Mouse (Mus musculus): Measurements from ENCODE around the gene Plxnc1. TPM values are rescaled to one million over a fixed set of nuclear protein-coding genes. Genes with fewer than 3 reads are reported as not detected.

Gene Plxnc1
- polyA plus RNA-seq, 1 experiment from 2014 or later: 1.8 TPM

DNA sequence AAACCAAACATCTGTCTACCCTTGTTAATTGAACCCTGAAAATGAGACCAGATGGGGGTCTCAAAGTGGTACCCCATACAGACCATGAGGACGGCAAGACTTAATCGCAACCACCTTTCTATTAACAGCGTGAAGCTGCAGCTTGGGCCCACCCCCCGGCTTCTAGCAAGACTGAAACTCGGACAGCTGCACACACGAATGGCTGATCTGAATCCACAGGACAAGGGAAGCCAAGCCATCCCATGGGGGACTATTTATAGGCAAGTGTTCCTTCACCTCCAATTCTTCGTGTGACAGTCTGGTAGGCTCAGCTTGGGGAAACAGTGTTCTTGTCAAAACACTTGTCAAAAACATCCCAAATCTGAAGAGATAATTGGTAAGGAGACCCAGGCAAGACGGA, 24.1 kb downstream of the Plxnc1 start:
- H3K9me3 ChIP-seq (replicated peaks): no peaks in the 10 kb centered on the region
- 78% methylated on average over 8 of the region's 8 CpGs for WGBS (ENCODE audit: insufficient replicate concordance)
- peak overlapping the region; percentile 69 for H3K4me2 ChIP-seq
- ATAC-seq (ENCODE audit: low read depth) (no peak), DNase-seq (no peak)
- 0 out of 2 replicates have a peak overlapping the region, but pooled peaks have one; percentile 57 for H3K4me3 ChIP-seq (replicated peaks)
- H3K27me3 ChIP-seq: no peaks in the 10 kb centered on the region
- H3K9ac ChIP-seq: 0 out of 2 replicates have a peak overlapping the region, but pooled peaks have one; percentile 74
- H3K36me3 ChIP-seq: no peaks in the 10 kb centered on the region
- H3K4me1 ChIP-seq (replicated peaks): peaks cover 94% of the 10 kb centered on the region
- peak overlapping the region; percentile 91 for H3K27ac ChIP-seq

DNA sequence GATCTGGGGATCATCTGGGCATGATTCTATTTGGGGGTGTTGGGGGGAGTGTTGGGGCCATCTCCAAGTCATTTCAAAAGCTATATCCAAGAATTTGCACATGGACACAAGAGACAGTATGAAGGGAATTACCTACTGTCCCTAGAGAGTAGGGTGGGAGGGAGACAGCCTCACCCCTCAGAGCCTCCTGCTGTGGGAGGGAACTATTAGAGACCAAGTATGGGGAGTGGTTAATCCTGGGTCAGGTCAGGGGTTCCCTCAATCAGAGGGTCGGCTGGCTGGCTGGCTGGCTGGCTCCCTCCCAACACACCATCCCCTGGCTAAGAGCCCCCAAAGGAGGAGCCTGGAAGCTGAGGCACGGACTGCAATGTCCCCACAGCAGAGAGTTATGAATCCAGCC, 24.7 kb downstream of the Plxnc1 start:
- DNase-seq: no peak
- no peaks in the 10 kb centered on the region for H3K36me3 ChIP-seq
- H3K27me3 ChIP-seq: no peaks in the 10 kb centered on the region
- peak overlapping the region; percentile 91 for H3K27ac ChIP-seq
- peaks cover 92% of the 10 kb centered on the region for H3K4me1 ChIP-seq (replicated peaks)
- WGBS (ENCODE audit: insufficient replicate concordance): 46% methylated on average over 2 of the region's 2 CpGs
- H3K4me2 ChIP-seq: peak overlapping the region; percentile 69
- peak overlapping the region; percentile 74 for H3K9ac ChIP-seq
- peak overlapping the region; percentile 57 for H3K4me3 ChIP-seq (replicated peaks)
- no peaks in the 10 kb centered on the region for H3K9me3 ChIP-seq (replicated peaks)
- ATAC-seq (ENCODE audit: low read depth): peak; percentile 66

DNA sequence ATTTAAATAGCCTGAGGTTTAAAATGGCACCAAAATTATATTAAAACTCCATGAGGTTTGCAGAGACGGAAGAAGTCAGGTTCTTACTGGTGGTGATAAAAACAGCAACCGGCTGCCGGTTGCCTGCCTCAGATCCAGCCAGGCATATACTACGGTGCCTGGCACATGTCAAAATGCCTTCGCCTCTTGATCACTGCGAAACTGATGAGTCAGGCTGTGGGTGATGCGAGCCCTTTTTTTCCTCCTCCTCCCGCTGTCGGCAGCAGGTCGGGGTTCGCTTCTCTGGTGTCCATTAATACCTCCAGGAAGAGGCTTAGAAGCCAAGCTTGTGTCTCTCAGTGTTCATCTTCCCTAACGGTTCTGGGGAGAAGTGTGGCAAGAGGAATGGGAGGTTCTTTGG, 25.1 kb downstream of the Plxnc1 start:
- H3K9me3 ChIP-seq (replicated peaks): no peaks in the 10 kb centered on the region
- peak overlapping the region; percentile 74 for H3K9ac ChIP-seq
- H3K36me3 ChIP-seq: no peaks in the 10 kb centered on the region
- ATAC-seq (ENCODE audit: low read depth) (peak; percentile 84), DNase-seq (peak; percentile 82)
- no peaks in the 10 kb centered on the region for H3K27me3 ChIP-seq
- H3K4me2 ChIP-seq: peak overlapping the region; percentile 69
- 11% methylated on average over 12 of the region's 12 CpGs for WGBS (ENCODE audit: insufficient replicate concordance)
- H3K4me3 ChIP-seq (replicated peaks): peak overlapping the region; percentile 57
- peaks cover 90% of the 10 kb centered on the region for H3K4me1 ChIP-seq (replicated peaks)
- H3K27ac ChIP-seq: peak overlapping the region; percentile 91

DNA sequence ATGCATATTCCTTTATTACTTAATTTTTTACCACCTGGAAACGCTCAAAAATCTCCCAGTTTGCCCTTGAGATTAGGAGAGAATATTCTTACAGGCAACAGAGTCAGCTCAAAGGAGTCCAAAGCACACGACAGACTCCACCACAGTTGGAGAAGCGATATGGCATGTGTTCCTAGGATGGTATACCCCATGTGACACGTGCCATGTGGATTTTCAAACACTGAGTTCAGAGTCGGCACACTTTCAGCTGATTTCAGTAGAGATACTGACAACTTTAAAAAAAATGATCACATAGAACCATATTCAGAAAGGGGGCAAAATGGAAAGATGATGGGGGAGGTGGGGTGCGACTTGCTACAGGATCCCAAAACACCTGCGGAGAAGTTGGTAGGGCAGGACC, 26.0 kb downstream of the Plxnc1 start:
- H3K4me2 ChIP-seq: peak overlapping the region; percentile 69
- peaks cover 89% of the 10 kb centered on the region for H3K4me1 ChIP-seq (replicated peaks)
- no peaks in the 10 kb centered on the region for H3K27me3 ChIP-seq
- peak overlapping the region; percentile 91 for H3K27ac ChIP-seq
- H3K9me3 ChIP-seq (replicated peaks): no peaks in the 10 kb centered on the region
- DNase-seq: no peak
- no peak for ATAC-seq (ENCODE audit: low read depth)
- H3K9ac ChIP-seq: peak overlapping the region; percentile 74
- WGBS (ENCODE audit: insufficient replicate concordance): 58% methylated on average over 7 of the region's 7 CpGs
- H3K36me3 ChIP-seq: no peaks in the 10 kb centered on the region
- H3K4me3 ChIP-seq (replicated peaks): peak overlapping the region; percentile 57

DNA sequence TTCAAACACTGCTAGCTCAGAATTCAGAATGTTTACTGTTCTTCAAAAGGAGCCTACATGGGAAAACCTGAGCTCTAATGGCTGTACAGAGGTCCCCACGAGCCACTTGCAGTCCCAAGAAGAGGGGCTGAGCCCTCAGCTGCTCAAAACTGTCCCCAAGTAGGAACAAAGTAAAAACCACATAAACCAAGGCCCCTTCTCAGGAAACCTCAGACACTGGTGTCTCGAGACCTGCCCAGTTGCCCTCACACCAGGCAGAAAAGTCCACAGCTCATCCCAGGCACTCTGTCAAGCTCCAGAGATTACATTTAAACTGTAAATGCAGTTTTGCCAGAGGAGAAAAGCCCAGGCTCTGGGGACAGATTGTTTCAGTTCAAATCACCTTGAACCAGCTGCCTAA, 26.6 kb downstream of the Plxnc1 start:
- WGBS (ENCODE audit: insufficient replicate concordance): 33% methylated on average over 2 of the region's 2 CpGs
- Histone ChIP-seq H3K4me2 (peak overlapping the region; percentile 69), H3K27ac (peak overlapping the region; percentile 91), H3K9ac (peak overlapping the region; percentile 74), H3K9me3 (replicated peaks) (no peaks in the 10 kb centered on the region), H3K36me3 (no peaks in the 10 kb centered on the region), H3K27me3 (no peaks in the 10 kb centered on the region), H3K4me3 (replicated peaks) (peak overlapping the region; percentile 12), H3K4me1 (replicated peaks) (peaks cover 89% of the 10 kb centered on the region)
- DNase-seq (no peak), ATAC-seq (ENCODE audit: low read depth) (no peak)

DNA sequence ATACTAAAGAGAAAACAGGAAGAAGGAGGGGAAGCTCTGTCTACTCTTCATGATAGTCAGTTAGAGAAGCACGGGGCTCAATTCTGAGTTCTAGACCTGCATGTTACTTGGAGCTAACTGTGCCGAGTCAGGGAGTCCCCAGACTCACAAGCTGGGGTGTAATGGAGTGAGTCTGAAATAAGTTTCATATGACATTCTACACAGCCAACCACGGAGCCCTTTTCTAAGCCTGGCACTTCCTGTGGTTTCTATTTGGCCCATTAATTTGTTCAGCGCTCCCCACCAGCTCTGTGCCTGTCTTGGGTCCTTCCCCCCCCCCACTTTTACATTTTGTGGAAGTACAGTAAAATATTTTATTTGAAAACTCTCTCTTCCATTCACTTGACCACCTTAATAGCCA, 27.3 kb downstream of the Plxnc1 start:
- H3K4me1 ChIP-seq (replicated peaks): peaks cover 89% of the 10 kb centered on the region
- DNase-seq: no peak
- peak overlapping the region; percentile 91 for H3K27ac ChIP-seq
- ATAC-seq (ENCODE audit: low read depth): no peak
- H3K4me2 ChIP-seq: peak overlapping the region; percentile 69; the same call in 1 of the 2 replicates
- 30% methylated on average over 4 of the region's 4 CpGs for WGBS (ENCODE audit: insufficient replicate concordance)
- H3K27me3 ChIP-seq: no peaks in the 10 kb centered on the region
- no peak overlapping the region for H3K4me3 ChIP-seq (replicated peaks)
- no peaks in the 10 kb centered on the region for H3K36me3 ChIP-seq
- no peaks in the 10 kb centered on the region for H3K9me3 ChIP-seq (replicated peaks)
- H3K9ac ChIP-seq: peak overlapping the region; percentile 74; the same call in 1 of the 2 replicates

DNA sequence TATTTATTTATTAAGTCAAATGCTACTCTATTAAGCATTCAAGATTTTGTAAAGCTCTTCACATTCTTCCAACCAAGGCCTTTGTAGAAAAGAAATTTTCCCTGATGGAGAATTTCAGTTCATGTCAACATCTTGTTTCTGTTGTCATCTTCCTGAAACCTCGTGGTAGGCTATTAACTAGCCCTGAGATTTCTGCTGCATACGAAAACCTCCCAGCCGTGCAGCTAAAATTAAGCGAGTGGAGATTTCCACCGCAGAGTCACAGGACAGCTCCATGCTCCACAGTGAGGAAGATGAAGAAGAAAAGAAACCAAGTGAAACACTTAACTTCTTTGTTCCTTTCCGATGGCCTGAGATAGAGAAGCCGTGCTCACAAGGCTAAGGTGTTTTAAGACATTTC, 28.0 kb downstream of the Plxnc1 start:
- Histone ChIP-seq H3K4me3 (replicated peaks) (no peak overlapping the region), H3K27me3 (no peaks in the 10 kb centered on the region), H3K4me2 (no peak overlapping the region), H3K27ac (peak overlapping the region; percentile 91), H3K36me3 (no peaks in the 10 kb centered on the region), H3K4me1 (replicated peaks) (peaks cover 89% of the 10 kb centered on the region), H3K9ac (0 out of 2 replicates have a peak overlapping the region, but pooled peaks have one; percentile 26), H3K9me3 (replicated peaks) (no peaks in the 10 kb centered on the region)
- WGBS (ENCODE audit: insufficient replicate concordance): 77% methylated on average over 7 of the region's 7 CpGs
- ATAC-seq (ENCODE audit: low read depth): no peak
- no peak for DNase-seq

DNA sequence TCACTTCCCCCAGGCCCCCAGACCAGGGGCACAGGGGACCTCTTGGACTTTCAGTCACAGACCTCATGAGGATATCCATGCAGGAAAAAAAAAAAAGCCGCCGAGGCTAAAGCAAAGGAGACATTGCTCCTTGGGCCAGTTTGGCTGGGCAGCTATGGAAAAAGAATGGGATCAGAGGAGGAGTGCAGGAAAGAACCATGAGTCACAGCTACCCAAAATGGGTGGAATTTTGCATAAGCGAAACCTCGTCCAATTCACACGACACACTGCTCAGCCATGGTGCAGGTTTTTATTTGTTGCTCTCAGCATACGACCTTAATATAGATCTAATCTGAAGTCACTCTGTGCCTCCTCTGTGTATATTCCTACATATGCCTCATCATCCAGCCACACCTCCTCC, 28.9 kb downstream of the Plxnc1 start:
- Histone ChIP-seq H3K27ac (peak overlapping the region; percentile 91), H3K4me2 (no peak overlapping the region), H3K36me3 (no peaks in the 10 kb centered on the region), H3K9me3 (replicated peaks) (no peaks in the 10 kb centered on the region), H3K27me3 (no peaks in the 10 kb centered on the region), H3K9ac (0 out of 2 replicates have a peak overlapping the region, but pooled peaks have one; percentile 22), H3K4me3 (replicated peaks) (no peak overlapping the region), H3K4me1 (replicated peaks) (peaks cover 89% of the 10 kb centered on the region)
- DNase-seq (no peak), ATAC-seq (ENCODE audit: low read depth) (no peak)
- WGBS (ENCODE audit: insufficient replicate concordance): 77% methylated on average over 6 of the region's 6 CpGs

DNA sequence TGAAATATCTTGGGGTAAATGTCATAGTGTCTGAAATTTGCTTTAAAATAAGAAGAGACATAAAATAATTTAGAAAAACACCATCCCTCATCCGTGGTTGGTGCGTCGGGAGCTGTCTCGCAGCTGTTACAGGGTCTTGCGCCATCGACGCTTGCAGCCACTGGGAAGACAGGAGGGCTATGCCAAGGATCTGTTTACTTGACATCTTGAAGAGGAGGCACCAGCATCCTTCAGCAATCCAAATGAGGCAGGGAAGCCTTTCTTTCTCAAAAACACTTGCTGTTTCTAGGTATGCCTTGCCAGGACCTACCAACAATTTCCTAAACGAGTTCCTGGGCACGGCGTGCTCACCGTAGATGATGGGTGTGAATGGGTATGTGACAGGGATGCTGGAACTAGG, 30.6 kb downstream of the Plxnc1 start:
- Histone ChIP-seq H3K4me1 (replicated peaks) (peaks cover 91% of the 10 kb centered on the region), H3K9me3 (replicated peaks) (no peaks in the 10 kb centered on the region), H3K27me3 (no peaks in the 10 kb centered on the region), H3K36me3 (no peaks in the 10 kb centered on the region), H3K27ac (peak overlapping the region; percentile 68), H3K4me2 (no peak overlapping the region), H3K9ac (no peak overlapping the region), H3K4me3 (replicated peaks) (no peak overlapping the region)
- ATAC-seq (ENCODE audit: low read depth): no peak
- 85% methylated on average over 11 of the region's 11 CpGs for WGBS (ENCODE audit: insufficient replicate concordance)
- no peak for DNase-seq

DNA sequence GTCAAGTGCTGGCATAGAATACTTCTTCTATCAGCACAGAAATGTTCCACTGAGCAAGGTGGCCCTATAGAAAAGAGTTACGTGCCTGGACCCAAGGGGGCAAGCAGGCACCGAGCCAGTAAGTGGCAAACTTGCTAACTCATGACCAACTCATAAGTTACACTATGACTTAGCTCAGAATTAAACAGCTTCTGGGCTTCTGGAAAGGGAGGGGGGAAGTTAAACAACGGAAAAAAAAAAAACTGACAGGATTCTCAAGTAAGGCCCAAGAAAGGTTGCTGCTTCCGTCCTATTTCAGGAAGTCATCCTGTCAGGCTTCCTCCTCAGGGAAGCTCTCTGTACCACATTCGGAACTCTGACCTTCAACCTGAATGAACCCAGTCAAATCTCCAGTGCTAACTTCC, 31.3 kb downstream of the Plxnc1 start:
- DNase-seq: no peak
- Histone ChIP-seq H3K4me3 (replicated peaks) (no peak overlapping the region), H3K27me3 (no peaks in the 10 kb centered on the region), H3K27ac (peak overlapping the region; percentile 95), H3K4me2 (peak overlapping the region; percentile 52), H3K36me3 (no peaks in the 10 kb centered on the region), H3K4me1 (replicated peaks) (peaks cover 90% of the 10 kb centered on the region), H3K9ac (peak overlapping the region; percentile 49), H3K9me3 (replicated peaks) (no peaks in the 10 kb centered on the region)
- WGBS (ENCODE audit: insufficient replicate concordance): 40% methylated on average over 5 of the region's 5 CpGs
- no peak for ATAC-seq (ENCODE audit: low read depth)

DNA sequence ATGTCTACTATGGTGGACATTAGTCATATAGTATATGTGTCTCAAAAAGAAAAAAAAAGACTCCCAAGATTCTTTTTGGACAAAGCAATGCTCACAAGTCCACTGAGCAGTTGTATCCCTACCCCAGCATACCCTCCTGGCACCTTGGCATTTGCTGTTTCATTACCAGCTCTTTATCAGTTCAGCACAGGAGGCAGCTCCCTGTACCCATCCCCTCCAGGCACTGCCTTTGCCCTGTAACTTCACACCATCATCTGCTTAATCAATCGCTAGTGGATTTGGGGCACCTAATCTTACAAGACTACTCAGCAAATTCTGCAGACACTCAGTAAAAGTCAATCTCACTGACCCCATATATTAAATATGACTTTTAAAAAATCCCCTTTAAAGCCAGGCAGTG, 32.1 kb downstream of the Plxnc1 start:
- H3K27me3 ChIP-seq: no peaks in the 10 kb centered on the region
- 19% methylated on average over 1 of the region's 1 CpGs for WGBS (ENCODE audit: insufficient replicate concordance)
- H3K9ac ChIP-seq: peak overlapping the region; percentile 49
- DNase-seq (peak; percentile 69), ATAC-seq (ENCODE audit: low read depth) (peak; percentile 98)
- H3K4me2 ChIP-seq: peak overlapping the region; percentile 52
- no peaks in the 10 kb centered on the region for H3K36me3 ChIP-seq
- H3K4me3 ChIP-seq (replicated peaks): no peak overlapping the region
- peaks cover 83% of the 10 kb centered on the region for H3K4me1 ChIP-seq (replicated peaks)
- peak overlapping the region; percentile 95 for H3K27ac ChIP-seq
- no peaks in the 10 kb centered on the region for H3K9me3 ChIP-seq (replicated peaks)

DNA sequence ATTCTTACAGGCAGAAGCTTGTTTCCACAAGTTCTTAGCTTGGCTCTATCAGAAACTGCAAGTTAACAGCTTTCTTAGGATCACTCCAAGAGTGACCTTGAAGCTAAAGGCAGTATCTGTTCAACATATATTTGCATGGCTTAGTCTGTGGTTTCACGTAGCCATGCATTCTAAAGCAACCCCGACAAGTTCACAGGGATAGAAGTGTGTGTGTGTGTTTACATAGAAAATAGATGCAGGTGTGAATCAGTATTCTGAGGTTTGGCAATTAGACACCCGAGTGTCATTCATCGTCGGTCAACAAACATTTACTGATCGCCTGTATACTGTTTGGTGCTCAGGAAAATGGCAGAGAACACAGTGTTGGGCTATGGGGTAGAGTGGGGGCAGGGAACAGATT, 33.5 kb downstream of the Plxnc1 start:
- Histone ChIP-seq H3K4me1 (replicated peaks) (peaks cover 68% of the 10 kb centered on the region), H3K4me2 (no peak overlapping the region), H3K36me3 (no peaks in the 10 kb centered on the region), H3K27ac (peak overlapping the region; percentile 95), H3K9me3 (replicated peaks) (no peaks in the 10 kb centered on the region), H3K27me3 (no peaks in the 10 kb centered on the region), H3K4me3 (replicated peaks) (no peak overlapping the region), H3K9ac (no peak overlapping the region)
- ATAC-seq (ENCODE audit: low read depth) (no peak), DNase-seq (no peak)
- WGBS (ENCODE audit: insufficient replicate concordance): 88% methylated on average over 6 of the region's 6 CpGs

Data from liver, embryonic 13.5 days (tissue).